Mouse (Mus musculus) heart, postnatal 0 days (tissue): ENCODE measurements at regions not wholly inside any gene's neighbourhood (a gene's known extent, or its start where the extent isn't known, plus 50 kb on each side); places are given as distances from the start of the nearest gene placed in this dataset.

Experiments
- ATAC-seq: fragments of 200-750 bp; cut with Nextera tagmentation; 2 replicates; pipeline ENCODE4 v1.8.0; 2017; ENCODE audit warnings: low read depth, moderate number of reproducible peaks, moderate library complexity; ENCODE audit not compliant: insufficient read depth
- DNase-seq: peaks from one replicate; pipeline ENCODE4 v3.0.0-alpha.2; 2016; ENCODE audit warnings: low spot score
- H3K27ac ChIP-seq: fragments of 300-500 bp; sonication (generic); 2 replicates; pipeline ENCODE4 v1.5.1; 2014; ENCODE audit warnings: low read depth, mild to moderate bottlenecking
- H3K27me3 ChIP-seq: fragments of 300-500 bp; sonication (generic); 2 replicates; pipeline ENCODE4 v1.6.1; 2014; ENCODE audit warnings: low read length, mixed read lengths; ENCODE audit not compliant: control insufficient read depth, insufficient read depth
- H3K36me3 ChIP-seq: fragments of 300-500 bp; sonication (generic); replicated peaks from 2 replicates; pipeline ENCODE4 v1.6.1; 2014; ENCODE audit warnings: low read length, mixed read lengths; ENCODE audit not compliant: control insufficient read depth, insufficient read depth
- H3K4me1 ChIP-seq: fragments of 300-500 bp; sonication (generic); 2 replicates; pipeline ENCODE4 v1.6.1; 2014; ENCODE audit warnings: antibody characterized with exemption; ENCODE audit not compliant: control insufficient read depth, insufficient read depth
- H3K4me2 ChIP-seq: fragments of 300-500 bp; sonication (generic); 2 replicates; pipeline ENCODE4 v1.6.1; 2014; ENCODE audit warnings: low read depth, mild to moderate bottlenecking, low read length, moderate library complexity
- H3K4me3 ChIP-seq: fragments of 300-500 bp; sonication (generic); 2 replicates; pipeline ENCODE4 v1.5.1; 2014; ENCODE audit warnings: low read depth, low read length
- H3K9ac ChIP-seq: fragments of 300-500 bp; sonication (generic); replicated peaks from 2 replicates; pipeline ENCODE4 v1.6.1; 2014; ENCODE audit warnings: low read depth, low read length, mixed read lengths
- H3K9me3 ChIP-seq: fragments of 300-500 bp; sonication (generic); replicated peaks from 2 replicates; pipeline ENCODE4 v1.6.1; 2016; ENCODE audit warnings: low read length; ENCODE audit not compliant: control insufficient read depth
- CTCF ChIP-seq: IDR thresholded peaks from 2 replicates; pipeline ENCODE4 v1.5.1; 2016; ENCODE audit warnings: antibody characterized with exemption, control low read depth, low read depth
- EP300 ChIP-seq: IDR thresholded peaks from 2 replicates; pipeline ENCODE4 v1.6.1; 2016; ENCODE audit warnings: antibody characterized with exemption, low read depth
- WGBS: fragments of 180-500 bp; shearing (Covaris S2); extraction: QIAGEN DNeasy Blood & Tissue Kit; methylation state at CpG from one replicate; pipeline ENCODE4 v1.1.7; 2014; 5-methylcytosine and 5-hydroxymethylcytosine counted together

DNA sequence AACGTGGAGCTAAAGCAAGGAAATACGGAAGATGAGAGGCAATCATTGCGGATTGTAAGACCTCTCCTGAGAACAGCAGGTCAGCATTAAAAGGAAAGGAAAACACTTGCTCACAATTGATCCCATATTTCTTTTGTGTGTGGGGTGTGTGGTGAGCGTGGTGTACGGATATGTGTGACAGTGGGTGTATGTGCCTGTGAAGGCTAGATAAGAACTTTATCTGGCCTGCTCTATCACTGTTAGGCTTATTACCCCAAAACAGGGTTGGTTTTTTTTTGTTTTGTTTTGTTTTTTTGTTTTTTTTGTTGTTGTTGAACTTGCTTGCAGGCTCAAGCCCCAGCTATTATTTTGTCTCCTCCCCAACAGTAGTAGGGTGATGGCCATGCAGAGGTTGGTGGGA lies 102.5 kb downstream of the Uchl5 start:
- Histone ChIP-seq H3K36me3 (no peaks in the 10 kb centered on the region), H3K27ac (no peak overlapping the region), H3K4me3 (no peak overlapping the region), H3K4me1 (0 out of 2 replicates have a peak, but pooled peaks cover 4% of the 10 kb centered on the region), H3K27me3 (no peaks in the 10 kb centered on the region), H3K9me3 (no peaks in the 10 kb centered on the region), H3K9ac (no peak overlapping the region), H3K4me2 (no peak overlapping the region)
- no peak for ATAC-seq
- 85% methylated on average over 5 of the region's 5 CpGs for WGBS
- no peak for DNase-seq
- TF ChIP-seq EP300 = no peak
- TF ChIP-seq CTCF = no peak

DNA sequence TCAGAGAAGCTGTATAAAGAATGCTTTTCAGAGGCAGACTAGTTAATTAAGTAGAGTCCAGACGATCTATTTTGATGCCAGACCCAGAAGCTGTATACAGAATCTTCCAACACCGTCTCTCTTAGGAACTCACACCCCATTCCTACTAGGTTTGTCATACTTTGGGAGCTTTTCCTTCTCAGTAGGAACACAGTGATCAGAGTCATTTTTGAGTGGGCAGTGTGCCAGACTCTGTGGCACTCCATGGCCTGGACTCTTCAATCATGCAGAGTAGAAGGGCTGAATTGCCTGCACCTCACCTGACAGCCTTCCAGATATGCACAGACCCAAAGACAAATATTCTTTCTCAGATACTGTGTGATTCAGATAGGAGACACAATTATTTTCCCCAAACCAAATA lies 101.2 kb downstream of the Uchl5 start:
- 37% methylated on average over 2 of the region's 2 CpGs for WGBS
- Histone ChIP-seq H3K4me2 (no peak overlapping the region), H3K27me3 (no peaks in the 10 kb centered on the region), H3K9ac (no peak overlapping the region), H3K9me3 (no peaks in the 10 kb centered on the region), H3K36me3 (no peaks in the 10 kb centered on the region), H3K4me3 (no peak overlapping the region), H3K4me1 (0 out of 2 replicates have a peak, but pooled peaks cover 4% of the 10 kb centered on the region), H3K27ac (no peak overlapping the region)
- no peak for DNase-seq
- ATAC-seq = no peak
- TF ChIP-seq CTCF (no peak), EP300 (no peak)

DNA sequence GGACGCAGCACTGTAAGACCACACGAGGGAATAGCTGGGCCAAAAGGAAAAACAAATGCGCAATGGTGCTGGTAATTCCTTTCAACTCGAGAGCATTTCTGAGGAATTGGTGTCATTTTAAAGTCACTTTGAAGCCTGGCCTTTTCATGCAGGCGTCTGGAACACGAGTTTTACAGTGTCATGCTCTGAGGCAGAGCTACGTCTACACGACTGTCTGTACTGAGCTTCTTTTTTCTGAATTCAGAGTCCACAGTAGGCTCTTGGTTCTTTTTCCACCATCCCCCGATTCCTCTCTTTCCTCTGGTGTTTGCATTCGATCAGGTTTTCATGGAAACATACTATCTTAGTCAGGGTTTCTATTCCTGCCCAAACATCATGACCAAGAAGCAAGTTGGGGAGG lies 83.2 kb downstream of the Uchl5 start:
- ATAC-seq (no peak), DNase-seq (no peak)
- H3K4me1 ChIP-seq = no peaks in the 10 kb centered on the region
- no peaks in the 10 kb centered on the region for H3K27me3 ChIP-seq
- 80% methylated on average over 10 of the region's 10 CpGs for WGBS
- no peaks in the 10 kb centered on the region for H3K9me3 ChIP-seq
- H3K4me3 ChIP-seq = no peak overlapping the region
- H3K27ac ChIP-seq = no peak overlapping the region
- no peak overlapping the region for H3K4me2 ChIP-seq
- no peak overlapping the region for H3K9ac ChIP-seq
- no peaks in the 10 kb centered on the region for H3K36me3 ChIP-seq
- TF ChIP-seq CTCF (no peak), EP300 (no peak)

DNA sequence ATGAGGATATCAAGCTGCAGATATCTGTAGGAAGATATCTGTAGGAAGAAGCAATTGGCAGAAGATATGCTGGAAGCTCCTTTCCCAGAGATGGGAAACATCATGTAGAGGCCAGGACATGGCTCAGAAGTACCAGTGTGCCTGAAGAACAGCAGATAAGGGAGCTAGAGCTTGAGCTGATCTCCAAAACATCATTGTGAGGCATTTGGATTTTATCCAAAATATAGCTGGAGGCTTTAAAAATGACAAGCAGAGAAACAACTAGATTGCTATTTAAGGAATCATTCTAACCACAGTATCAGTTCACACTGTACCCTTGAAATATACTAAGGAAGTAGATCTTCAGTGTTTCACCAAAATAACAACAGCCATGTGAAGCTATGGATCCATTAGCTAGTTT lies 81.5 kb downstream of the Uchl5 start:
- ATAC-seq = no peak
- H3K9ac ChIP-seq = no peak overlapping the region
- no peaks in the 10 kb centered on the region for H3K4me1 ChIP-seq
- no peak overlapping the region for H3K4me2 ChIP-seq
- no peaks in the 10 kb centered on the region for H3K27me3 ChIP-seq
- no peak for DNase-seq
- H3K36me3 ChIP-seq = no peaks in the 10 kb centered on the region
- no peak overlapping the region for H3K27ac ChIP-seq
- TF ChIP-seq EP300 (no peak), CTCF (no peak)
- H3K4me3 ChIP-seq = no peak overlapping the region
- H3K9me3 ChIP-seq = no peaks in the 10 kb centered on the region
